Mouse (Mus musculus) MEL (cell line): Measurements from ENCODE around the gene Oxnad1. TPM values are rescaled to one million over a fixed set of nuclear protein-coding genes. Genes with fewer than 3 reads are reported as not detected.

Source experiments
- DNase-seq: peaks from one replicate; pipeline ENCODE4 v3.0.0; 2011; ENCODE audit warnings: low read depth, low spot score
- H3K27ac ChIP-seq: 2 replicates; pipeline ENCODE4 v1.5.1; 2012; ENCODE audit warnings: low read depth, mild to moderate bottlenecking, control low read depth, low read length, moderate library complexity; ENCODE audit not compliant: control insufficient read depth
- H3K27me3 ChIP-seq, 2 experiments: fragments of 150-350 bp in 1 of 2; sonication (generic) in 1 of 2; 2 replicates each; pipeline ENCODE4 v1.6.1; 2012; ENCODE audit warnings: low read length in 2 of 2, mild to moderate bottlenecking in 2 of 2, improper control_type of control experiment in 1 of 2, moderate library complexity in 1 of 2; ENCODE audit not compliant: insufficient read depth in 2 of 2, control insufficient read depth in 1 of 2
- H3K36me3 ChIP-seq, 2 experiments: 2 replicates each; pipeline ENCODE4 v1.6.1; 2012 to 2014; ENCODE audit warnings: low read length in 2 of 2, improper control_type of control experiment in 1 of 2, inconsistent platforms in 1 of 2, mild to moderate bottlenecking in 1 of 2; ENCODE audit not compliant: insufficient read depth in 2 of 2, control insufficient read depth in 1 of 2
- H3K4me1 ChIP-seq, 2 experiments: fragments of 150-350 bp in 1 of 2; sonication (generic) in 1 of 2; 2 replicates each; pipeline ENCODE4 v1.6.1; 2012; ENCODE audit warnings: low read length in 2 of 2, improper control_type of control experiment in 1 of 2, mild to moderate bottlenecking in 1 of 2; ENCODE audit not compliant: insufficient read depth in 2 of 2, control insufficient read depth in 1 of 2
- H3K4me3 ChIP-seq, 2 experiments: fragments of 150-350 bp in 1 of 2; sonication (generic) in 1 of 2; 2 replicates each; pipeline ENCODE4 v1.5.1; 2012; ENCODE audit warnings: low read depth in 2 of 2, low read length in 2 of 2, mild to moderate bottlenecking in 2 of 2, moderate library complexity in 2 of 2, control low read depth in 1 of 2, improper control_type of control experiment in 1 of 2; ENCODE audit not compliant: control insufficient read depth in 1 of 2, insufficient read depth in 1 of 2
- H3K79me2 ChIP-seq: 2 replicates; pipeline ENCODE4 v1.6.1; 2012; ENCODE audit warnings: mild to moderate bottlenecking, low read length, moderate library complexity; ENCODE audit not compliant: control insufficient read depth, poor library complexity, insufficient read depth
- H3K9ac ChIP-seq: 2 replicates; pipeline ENCODE4 v1.6.1; 2012; ENCODE audit warnings: low read depth, mild to moderate bottlenecking, control low read depth, low read length, moderate library complexity; ENCODE audit not compliant: control insufficient read depth, poor library complexity, severe bottlenecking
- H3K9me3 ChIP-seq: fragments of 150-350 bp; sonication (generic); replicated peaks from 2 replicates; pipeline ENCODE4 v1.6.1; 2012; ENCODE audit warnings: mild to moderate bottlenecking, low read length, improper control_type of control experiment, moderate library complexity; ENCODE audit not compliant: insufficient read depth
- BHLHE40 ChIP-seq: IDR thresholded peaks from 2 replicates; pipeline ENCODE4 v1.6.1; 2012; ENCODE audit warnings: low read depth, mild to moderate bottlenecking, inconsistent platforms, low read length, improper control_type of control experiment, borderline replicate concordance
- CHD1 ChIP-seq: IDR thresholded peaks from 2 replicates; pipeline ENCODE4 v1.6.1; 2012; ENCODE audit warnings: low read depth, mild to moderate bottlenecking, inconsistent platforms, low read length, improper control_type of control experiment
- ELF1 ChIP-seq: IDR thresholded peaks from 2 replicates; pipeline ENCODE4 v1.6.1; 2014; ENCODE audit warnings: low read depth, mild to moderate bottlenecking, inconsistent platforms, low read length, improper control_type of control experiment, moderate library complexity
- ETS1 ChIP-seq: IDR thresholded peaks from 2 replicates; pipeline ENCODE4 v1.6.1; 2012; ENCODE audit warnings: low read depth, mild to moderate bottlenecking, inconsistent platforms, low read length, improper control_type of control experiment, moderate library complexity
- GATA1 ChIP-seq: IDR thresholded peaks from 2 replicates; pipeline ENCODE4 v1.6.1; 2011; ENCODE audit warnings: low read depth, low read length, improper control_type of control experiment
- MAX ChIP-seq: IDR thresholded peaks from 2 replicates; pipeline ENCODE4 v1.6.1; 2011; ENCODE audit warnings: low read length, improper control_type of control experiment
- MAZ ChIP-seq: IDR thresholded peaks from 2 replicates; pipeline ENCODE4 v1.6.1; 2012; ENCODE audit warnings: low read depth, mild to moderate bottlenecking, inconsistent platforms, low read length, improper control_type of control experiment
- MEF2A ChIP-seq: IDR thresholded peaks from 2 replicates; pipeline ENCODE4 v1.6.1; 2014; ENCODE audit warnings: low read depth, mild to moderate bottlenecking, inconsistent platforms, low read length, improper control_type of control experiment; ENCODE audit not compliant: poor library complexity, insufficient replicate concordance, severe bottlenecking; ENCODE audit errors: extremely low read depth
- MXI1 ChIP-seq: IDR thresholded peaks from 2 replicates; pipeline ENCODE4 v1.6.1; 2011; ENCODE audit warnings: mild to moderate bottlenecking, low read depth, low read length, improper control_type of control experiment
- MYB ChIP-seq: IDR thresholded peaks from 2 replicates; pipeline ENCODE4 v1.6.1; 2011; ENCODE audit warnings: mild to moderate bottlenecking, low read depth, low read length, improper control_type of control experiment
- MYC ChIP-seq: IDR thresholded peaks from 2 replicates; pipeline ENCODE4 v1.6.1; 2011; ENCODE audit warnings: low read depth, mild to moderate bottlenecking, low read length, improper control_type of control experiment, moderate library complexity
- NELFE ChIP-seq: IDR thresholded peaks from 2 replicates; pipeline ENCODE4 v1.6.1; 2011; ENCODE audit warnings: low read depth, low read length, improper control_type of control experiment
- POLR2A ChIP-seq, 2 experiments: IDR thresholded peaks; 2 replicates each; pipeline ENCODE4 v1.6.1; 2011 to 2012; ENCODE audit warnings: low read length in 2 of 2, mild to moderate bottlenecking in 2 of 2, control low read depth in 1 of 2, improper control_type of control experiment in 1 of 2, low read depth in 1 of 2, moderate library complexity in 1 of 2; ENCODE audit not compliant: control insufficient read depth in 1 of 2, insufficient read depth in 1 of 2, poor library complexity in 1 of 2
- POLR2AphosphoS2 ChIP-seq: IDR thresholded peaks from 2 replicates; pipeline ENCODE4 v1.6.1; 2011; ENCODE audit warnings: low read length, improper control_type of control experiment
- RAD21 ChIP-seq: IDR thresholded peaks from 2 replicates; pipeline ENCODE4 v1.6.1; 2011; ENCODE audit warnings: mild to moderate bottlenecking, low read depth, low read length, improper control_type of control experiment
- RCOR1 ChIP-seq: IDR thresholded peaks from 2 replicates; pipeline ENCODE4 v1.6.1; 2012; ENCODE audit warnings: low read depth, mild to moderate bottlenecking, inconsistent platforms, low read length, improper control_type of control experiment
- SIN3A ChIP-seq: IDR thresholded peaks from 2 replicates; pipeline ENCODE4 v1.6.1; 2012; ENCODE audit warnings: low read length, improper control_type of control experiment, inconsistent platforms
- SMC3 ChIP-seq: IDR thresholded peaks from 2 replicates; pipeline ENCODE4 v1.6.1; 2011; ENCODE audit warnings: low read depth, low read length, improper control_type of control experiment
- TAL1 ChIP-seq: IDR thresholded peaks from 2 replicates; pipeline ENCODE4 v1.6.1; 2012; ENCODE audit warnings: mild to moderate bottlenecking, inconsistent platforms, low read length, moderate library complexity, mixed read lengths
- TBP ChIP-seq: IDR thresholded peaks from 2 replicates; pipeline ENCODE4 v1.8.0; 2011; ENCODE audit warnings: low read depth, low read length, improper control_type of control experiment
- TCF12 ChIP-seq: IDR thresholded peaks from 2 replicates; pipeline ENCODE4 v1.6.1; 2014; ENCODE audit warnings: low read depth, mild to moderate bottlenecking, inconsistent platforms, low read length, improper control_type of control experiment, moderate library complexity
- UBTF ChIP-seq: IDR thresholded peaks from 2 replicates; pipeline ENCODE4 v1.6.1; 2012; ENCODE audit warnings: low read depth, mild to moderate bottlenecking, inconsistent platforms, low read length, improper control_type of control experiment, moderate library complexity, borderline replicate concordance; ENCODE audit not compliant: insufficient read depth
- USF1 ChIP-seq: IDR thresholded peaks from 2 replicates; pipeline ENCODE4 v1.6.1; 2014; ENCODE audit warnings: low read depth, mild to moderate bottlenecking, inconsistent platforms, low read length, improper control_type of control experiment, moderate library complexity
- USF2 ChIP-seq, 2 experiments: IDR thresholded peaks; 2 replicates each; pipeline ENCODE4 v1.6.1; 2011 to 2012; ENCODE audit warnings: improper control_type of control experiment in 2 of 2, low read length in 2 of 2, borderline replicate concordance in 1 of 2, inconsistent platforms in 1 of 2, low read depth in 1 of 2, mild to moderate bottlenecking in 1 of 2; ENCODE audit not compliant: insufficient read depth in 1 of 2
- ZC3H11A ChIP-seq: IDR thresholded peaks from 2 replicates; pipeline ENCODE4 v1.6.1; 2012; ENCODE audit warnings: low read depth, mild to moderate bottlenecking, inconsistent platforms, low read length, improper control_type of control experiment
- ZMIZ1 ChIP-seq: IDR thresholded peaks from 2 replicates; pipeline ENCODE4 v1.6.1; 2012; ENCODE audit warnings: low read depth, mild to moderate bottlenecking, inconsistent platforms, low read length, improper control_type of control experiment, moderate library complexity
- polyA plus RNA-seq, 2 experiments: library from polyadenylated mRNA; stranded (reverse) in 1 of 2; unstranded in 1 of 2; fragments of >175 nt in 1 of 2; fragments of >200 nt in 1 of 2; gene quantifications; 2 replicates each; pipeline versions ENCODE4 v1.2.1 to v1.2.4; 2012; ENCODE audit warnings: low replicate concordance in 2 of 2, low read depth in 1 of 2; ENCODE audit not compliant: insufficient read length in 2 of 2, insufficient read depth in 1 of 2, missing spikeins in 1 of 2
- total RNA-seq: library from RNA; depleted of rRNA; stranded (reverse); fragments of 300-350 nt; gene quantifications from 2 replicates; pipeline ENCODE4 v1.2.3, GENCODE M21; 2012

Gene Oxnad1
- total and polyA plus RNA-seq, 3 experiments: 54.8 to 244 (median 82.1) TPM

DNA sequence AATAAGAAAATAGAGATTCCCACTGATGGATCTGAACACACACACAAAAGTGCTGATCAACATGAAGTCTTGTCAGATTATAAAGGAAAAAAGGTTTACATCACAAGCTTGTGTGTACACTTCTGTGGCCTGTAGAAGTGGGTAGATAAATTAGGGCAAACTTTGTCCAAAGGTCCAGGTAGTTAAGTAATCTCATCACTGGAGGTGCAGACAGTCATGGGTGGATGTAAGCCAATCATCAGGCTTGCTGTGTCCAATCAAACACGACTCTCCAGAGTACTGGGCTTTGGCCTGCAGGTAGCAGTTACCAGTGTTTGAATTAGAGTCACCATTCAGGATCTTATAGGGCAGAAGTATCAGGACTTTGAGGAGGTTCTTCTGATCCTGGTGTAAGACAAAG is 7.8 kb downstream of the Oxnad1 start:
- TF ChIP-seq CHD1 (no peak), MYB (no peak)
- H3K9ac ChIP-seq: no peak overlapping the region
- H3K4me3 ChIP-seq: no peak overlapping the region
- peaks cover 1 to 26% of the 10 kb centered on the region in 2 experiments for H3K36me3 ChIP-seq
- DNase-seq: no peak
- H3K27ac ChIP-seq: no peak overlapping the region
- H3K79me2 ChIP-seq: peaks cover 13% of the 10 kb centered on the region
- no peaks in the 10 kb centered on the region for H3K9me3 ChIP-seq
- peaks cover 0 to 4% of the 10 kb centered on the region in 2 experiments; a peak in 1 of 4 replicates for H3K4me1 ChIP-seq
- no peaks in the 10 kb centered on the region for H3K27me3 ChIP-seq

DNA sequence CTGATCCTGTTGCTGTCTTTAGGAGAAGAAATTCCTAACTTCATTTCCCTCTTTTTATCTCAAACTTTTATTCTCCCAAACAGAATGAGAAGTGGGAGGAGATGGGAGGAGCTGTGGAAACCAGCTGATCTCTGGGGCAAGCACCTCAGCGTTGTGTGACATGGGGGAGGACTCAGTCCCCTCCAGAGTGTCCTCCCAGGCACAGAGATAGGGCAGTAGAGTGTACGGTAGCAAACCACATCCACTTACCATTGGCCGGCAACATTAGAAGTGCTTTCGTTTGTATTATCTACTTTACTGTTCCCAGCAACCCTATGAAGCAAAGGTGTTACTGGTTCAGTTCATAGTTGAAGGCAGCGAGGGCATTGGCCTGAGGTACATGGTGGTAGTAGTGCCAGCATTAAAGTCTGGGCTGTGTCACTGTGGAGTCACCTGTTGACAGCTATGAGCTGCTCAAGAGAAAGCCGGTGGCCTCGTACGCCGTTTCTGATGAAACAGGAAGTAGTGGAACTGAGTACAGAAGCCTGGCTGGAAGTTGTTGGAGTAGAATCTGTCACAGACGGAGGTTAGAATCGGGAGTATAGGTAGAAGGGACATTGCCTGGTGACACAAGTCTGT is 8.4 kb downstream of the Oxnad1 start:
- H3K36me3 ChIP-seq: peaks cover 0 to 30% of the 10 kb centered on the region in 2 experiments; a peak in 3 of 4 replicates
- DNase-seq: no peak

DNA sequence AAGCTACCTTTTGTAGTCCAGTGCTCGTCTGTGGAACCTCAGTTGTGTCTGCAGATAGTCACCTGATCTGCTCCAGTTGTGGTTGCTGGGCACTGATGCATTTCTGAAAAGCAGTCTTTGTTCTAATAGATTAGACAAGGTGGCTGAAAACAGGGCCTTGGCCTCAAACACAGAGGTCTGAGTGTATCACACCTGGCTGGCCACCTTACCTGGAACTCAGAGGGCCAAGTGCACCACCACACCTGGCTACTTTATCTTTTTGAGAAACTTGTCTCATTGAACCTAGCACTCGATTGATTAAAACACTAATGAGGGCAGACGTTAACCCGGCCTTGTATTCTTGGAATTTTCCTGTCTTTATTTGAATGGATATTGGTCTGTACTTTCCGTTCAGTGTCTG is 10.5 kb downstream of the Oxnad1 start:
- DNase-seq: no peak
- TF ChIP-seq MAX (no peak), USF2 (IDR thresholded peaks at IDR 0.05; ENCODE audit: borderline replicate concordance in 1 of 2, insufficient read depth in 1 of 2, low read depth in 1 of 2, low read length in 2 of 2) (no peak), TCF12 (no peak), POLR2A (IDR thresholded peaks at IDR 0.05; ENCODE audit: control insufficient read depth in 1 of 2, insufficient read depth in 1 of 2, low read depth in 1 of 2, low read length in 2 of 2, poor library complexity in 1 of 2) (no peak), MYB (no peak), RAD21 (no peak), MXI1 (no peak), ZC3H11A (no peak), BHLHE40 (no peak), MEF2A (no peak), POLR2AphosphoS2 (no peak), USF1 (no peak), UBTF (no peak), TAL1 (no peak), GATA1 (no peak), SMC3 (no peak), ELF1 (no peak), TBP (no peak), NELFE (no peak)
- TF ChIP-seq, all 39 proteins: peak for 0
- Histone ChIP-seq H3K27me3 (no peaks in the 10 kb centered on the region), H3K9ac (no peak overlapping the region), H3K4me3 (no peak overlapping the region), H3K9me3 (no peaks in the 10 kb centered on the region), H3K27ac (no peak overlapping the region), H3K4me1 (no peaks in the 10 kb centered on the region), H3K36me3 (peaks cover 0 to 45% of the 10 kb centered on the region in 2 experiments; a peak in 2 of 4 replicates), H3K79me2 (no peaks in the 10 kb centered on the region)

More for the DNA sequence above, 8.4 kb downstream of the Oxnad1 start:
- no peaks in the 10 kb centered on the region for H3K27me3 ChIP-seq
- no peak overlapping the region for H3K9ac ChIP-seq
- TF ChIP-seq RCOR1 (no peak), MYC (no peak), ETS1 (no peak), NELFE (no peak), USF1 (no peak), MYB (no peak), POLR2A (IDR thresholded peaks at IDR 0.05; ENCODE audit: control insufficient read depth in 1 of 2, insufficient read depth in 1 of 2, low read depth in 1 of 2, low read length in 2 of 2, poor library complexity in 1 of 2) (no peak), SIN3A (no peak), MAZ (no peak), TBP (no peak), ZC3H11A (no peak), ZMIZ1 (no peak), MXI1 (no peak)
- H3K4me3 ChIP-seq: no peak overlapping the region
- H3K9me3 ChIP-seq: no peaks in the 10 kb centered on the region
- H3K4me1 ChIP-seq: 0 out of 4 replicates have a peak, but pooled peaks cover 0 to under 1% of the 10 kb centered on the region in 2 experiments
- H3K79me2 ChIP-seq: peaks cover 9% of the 10 kb centered on the region
- H3K27ac ChIP-seq: no peak overlapping the region
